Mouse (Mus musculus) megakaryocyte, embryonic 14.5 days (primary cell): Measurements from ENCODE around the gene Synj2. TPM values are rescaled to one million over a fixed set of nuclear protein-coding genes. Genes with fewer than 3 reads are reported as not detected.
"Not testable (repeated sequence)": the region's sequence is repeated elsewhere in the genome, so short reads cannot be mapped to it uniquely, and the experiment has no call there.

ENCODE experiments used
- H3K27me3 ChIP-seq: replicated peaks from 2 replicates; pipeline ENCODE3; 2012; ENCODE audit warnings: inconsistent platforms
- H3K36me3 ChIP-seq: replicated peaks from 2 replicates; pipeline ENCODE3; 2012; ENCODE audit warnings: low read length, inconsistent platforms, mixed read lengths
- H3K4me1 ChIP-seq: 2 replicates; pipeline ENCODE4 v1.6.1; 2012; ENCODE audit warnings: inconsistent platforms
- H3K4me3 ChIP-seq: replicated peaks from 2 replicates; pipeline ENCODE3; 2012; ENCODE audit warnings: moderate library complexity, mild to moderate bottlenecking, inconsistent platforms
- H3K9me3 ChIP-seq: 2 replicates; pipeline ENCODE4 v1.6.1; 2012; ENCODE audit warnings: inconsistent platforms
- FLI1 ChIP-seq: IDR thresholded peaks from 2 replicates; pipeline ENCODE4 v1.6.1; 2012; ENCODE audit warnings: low read length, inconsistent platforms, mixed read lengths
- GATA1 ChIP-seq: IDR thresholded peaks from 3 replicates; pipeline ENCODE4 v1.6.1; 2012; ENCODE audit warnings: mixed read lengths, low read length, inconsistent platforms, borderline replicate concordance
- polyA plus RNA-seq: library from polyadenylated mRNA; stranded (reverse); fragments of >175 nt; gene quantifications from 2 replicates; pipeline ENCODE4 v1.2.3, GENCODE M21; 2012; ENCODE audit warnings: low replicate concordance; ENCODE audit not compliant: insufficient read depth

Gene Synj2
- polyA plus RNA-seq, 1 experiment, result 4.1 TPM

DNA sequence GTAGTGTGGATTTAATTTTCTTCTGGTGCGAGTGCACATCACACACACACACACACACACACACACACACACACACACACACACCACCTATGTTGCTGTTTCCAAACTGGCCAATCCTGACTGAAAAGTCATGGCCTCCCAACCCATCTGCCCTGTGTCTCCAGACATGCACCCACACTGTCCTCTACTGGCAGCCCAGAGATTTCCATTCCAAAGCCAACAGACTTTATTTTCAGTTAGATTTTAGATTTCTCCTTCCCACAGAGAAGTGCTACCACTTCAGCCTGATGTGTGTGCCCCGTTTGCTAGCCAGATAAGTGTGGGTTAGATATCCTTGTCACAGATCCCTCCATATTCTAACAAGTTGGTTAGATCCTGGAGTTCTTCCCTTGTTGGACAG, 78.7 kb downstream of the Synj2 start:
- H3K4me1 ChIP-seq, result peaks cover 66% of the 10 kb centered on the region
- H3K27me3 ChIP-seq, result no peaks in the 10 kb centered on the region
- H3K4me3 ChIP-seq, result no peak overlapping the region
- H3K9me3 ChIP-seq, result no peaks in the 10 kb centered on the region
- TF ChIP-seq FLI1 (no peak), GATA1 (no peak)
- peaks cover 70% of the 10 kb centered on the region for H3K36me3 ChIP-seq

DNA sequence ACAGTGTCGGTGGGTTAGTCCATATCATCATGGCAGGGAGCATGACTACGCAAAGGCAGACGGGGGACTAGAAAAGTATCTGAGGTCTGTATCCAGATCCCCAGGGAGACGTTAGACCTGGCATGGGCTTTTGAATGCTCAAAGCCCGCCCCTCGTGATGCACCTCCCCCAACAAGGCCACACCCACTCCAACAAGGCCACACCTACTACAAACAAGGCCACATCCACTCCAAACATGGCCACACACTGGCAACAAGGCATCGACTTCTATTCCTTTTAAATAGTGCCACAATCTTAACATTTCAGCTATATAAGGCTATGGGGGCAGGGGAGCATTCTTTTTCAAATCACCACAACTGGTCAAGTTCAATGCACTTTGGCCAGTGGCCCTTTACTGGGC, 79.6 kb downstream of the Synj2 start:
- H3K9me3 ChIP-seq, result no peaks in the 10 kb centered on the region
- H3K36me3 ChIP-seq, result peaks cover 71% of the 10 kb centered on the region
- no peak overlapping the region for H3K4me3 ChIP-seq
- H3K4me1 ChIP-seq, result peaks cover 57% of the 10 kb centered on the region
- H3K27me3 ChIP-seq, result peaks cover 1% of the 10 kb centered on the region
- no peak for TF ChIP-seq FLI1
- TF ChIP-seq GATA1, result no peak

DNA sequence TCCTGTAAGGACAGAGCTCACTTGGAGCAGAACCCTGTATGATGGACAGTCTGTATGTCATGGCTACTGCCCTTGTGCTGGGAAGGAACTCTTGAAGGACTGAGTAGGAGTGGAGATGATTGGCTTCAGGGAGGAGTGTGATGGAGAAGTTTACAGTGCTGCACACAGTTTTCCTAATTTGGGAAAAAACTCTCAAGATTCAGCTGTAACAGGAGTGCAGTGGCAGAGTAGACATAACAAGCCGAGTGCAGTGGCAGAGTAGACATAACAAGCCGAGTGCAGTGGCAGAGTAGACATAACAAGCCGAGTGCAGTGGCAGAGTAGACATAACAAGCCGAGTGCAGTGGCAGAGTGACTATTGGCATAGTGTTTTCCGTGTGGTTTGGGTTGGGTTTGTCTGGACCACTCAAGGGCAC, 80.3 kb downstream of the Synj2 start:
- Histone ChIP-seq H3K4me1 (peaks cover 50% of the 10 kb centered on the region), H3K36me3 (peaks cover 75% of the 10 kb centered on the region), H3K4me3 (peak overlapping the region; percentile 7)
- not testable (repeated sequence) for H3K9me3 ChIP-seq, H3K27me3 ChIP-seq

DNA sequence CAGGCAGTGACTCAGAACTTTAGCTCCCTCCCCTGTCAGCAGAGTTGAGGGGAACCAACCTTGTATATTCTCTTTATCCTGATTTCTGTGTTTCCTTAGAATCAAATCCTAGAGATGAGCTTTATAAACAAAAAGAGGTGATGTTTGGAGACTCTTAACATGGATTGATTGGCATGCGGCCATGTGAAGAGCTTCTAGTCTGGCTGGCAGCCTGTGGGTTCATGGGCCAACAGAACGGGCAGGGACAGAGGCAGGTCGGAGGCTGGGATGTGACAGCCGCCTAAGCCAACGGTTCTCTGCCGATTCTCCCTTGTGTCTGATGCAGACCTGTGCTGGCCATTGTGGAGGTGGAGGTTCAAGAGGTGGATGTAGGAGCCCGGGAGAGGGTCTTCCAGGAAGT, 84.8 kb downstream of the Synj2 start:
- H3K36me3 ChIP-seq, result peaks cover 84% of the 10 kb centered on the region
- H3K9me3 ChIP-seq, result no peaks in the 10 kb centered on the region
- H3K4me1 ChIP-seq, result peaks cover 8% of the 10 kb centered on the region
- H3K4me3 ChIP-seq, result no peak overlapping the region
- TF ChIP-seq GATA1, result no peak
- peaks cover 3% of the 10 kb centered on the region for H3K27me3 ChIP-seq

DNA sequence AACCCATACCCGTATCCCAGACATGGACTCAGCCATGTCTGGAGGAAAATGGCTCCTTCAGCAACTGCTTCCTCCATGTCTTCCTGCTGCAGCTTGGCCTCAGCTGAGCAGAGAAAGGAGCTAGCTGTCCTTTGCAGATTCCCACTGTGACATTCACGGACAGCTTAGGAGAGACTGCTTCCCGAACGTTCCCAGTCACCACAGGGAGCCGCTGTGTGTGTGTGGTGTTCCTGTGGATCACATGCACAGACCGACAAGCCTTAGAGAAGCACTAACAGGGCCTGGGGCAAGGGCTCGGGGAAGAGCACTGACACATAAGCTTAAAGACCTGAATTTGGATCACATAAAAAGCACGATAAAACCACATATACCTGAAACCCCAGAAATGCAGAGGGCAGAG, 94.6 kb downstream of the Synj2 start:
- H3K36me3 ChIP-seq, result peaks cover 79% of the 10 kb centered on the region
- no peaks in the 10 kb centered on the region for H3K9me3 ChIP-seq

DNA sequence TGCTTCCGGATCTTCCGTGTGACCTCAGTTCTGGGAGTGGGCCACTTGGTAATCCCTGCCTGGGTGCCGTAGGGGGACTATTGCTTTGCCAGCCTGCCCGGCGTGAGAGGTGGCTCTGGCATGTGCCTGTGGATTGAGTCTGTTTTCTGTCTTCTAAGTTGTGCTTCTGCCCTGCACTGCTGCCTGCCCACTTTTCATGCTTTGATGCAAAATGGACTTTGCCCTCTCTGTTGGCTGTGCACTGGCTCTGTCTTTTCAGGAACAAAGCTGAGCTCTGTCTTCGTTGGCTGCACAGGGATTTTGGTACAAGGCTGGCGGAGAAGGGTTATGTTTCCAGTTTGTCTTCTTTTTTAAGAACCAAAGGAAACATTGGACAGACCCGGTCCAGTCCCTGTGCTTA, 95.4 kb downstream of the Synj2 start:
- Histone ChIP-seq H3K4me3 (no peak overlapping the region), H3K27me3 (peaks cover 13% of the 10 kb centered on the region), H3K9me3 (no peaks in the 10 kb centered on the region), H3K4me1 (peaks cover 21% of the 10 kb centered on the region), H3K36me3 (peaks cover 85% of the 10 kb centered on the region)
- TF ChIP-seq FLI1 (no peak), GATA1 (no peak)

More for the DNA sequence above, 94.6 kb downstream of the Synj2 start:
- TF ChIP-seq GATA1, result no peak
- TF ChIP-seq FLI1, result no peak
- H3K4me3 ChIP-seq, result no peak overlapping the region
- H3K27me3 ChIP-seq, result peaks cover 13% of the 10 kb centered on the region
- peaks cover 24% of the 10 kb centered on the region for H3K4me1 ChIP-seq

DNA sequence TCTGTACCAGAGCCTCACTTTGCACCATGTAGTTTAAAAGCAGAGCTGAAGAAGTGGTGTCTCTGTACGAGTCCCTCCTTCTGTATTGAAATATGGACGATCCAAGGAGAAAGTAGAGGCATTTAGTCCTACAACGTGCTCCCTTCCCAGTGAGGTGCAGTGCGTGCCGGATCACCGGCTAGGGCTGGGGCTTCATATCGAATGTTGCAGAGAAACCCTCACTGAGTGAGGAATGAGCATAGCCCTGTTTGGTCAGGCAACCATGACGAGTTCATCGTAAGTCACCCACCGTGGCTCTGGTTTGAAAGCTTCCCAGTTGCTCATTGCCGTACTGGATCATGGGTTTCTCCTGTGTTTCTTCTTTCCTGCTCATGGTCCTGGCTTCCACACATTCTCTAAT, 95.8 kb downstream of the Synj2 start:
- Histone ChIP-seq H3K4me3 (no peak overlapping the region), H3K9me3 (no peaks in the 10 kb centered on the region), H3K27me3 (peaks cover 11% of the 10 kb centered on the region), H3K36me3 (peaks cover 86% of the 10 kb centered on the region), H3K4me1 (peaks cover 21% of the 10 kb centered on the region)
- no peak for TF ChIP-seq GATA1
- TF ChIP-seq FLI1, result no peak

DNA sequence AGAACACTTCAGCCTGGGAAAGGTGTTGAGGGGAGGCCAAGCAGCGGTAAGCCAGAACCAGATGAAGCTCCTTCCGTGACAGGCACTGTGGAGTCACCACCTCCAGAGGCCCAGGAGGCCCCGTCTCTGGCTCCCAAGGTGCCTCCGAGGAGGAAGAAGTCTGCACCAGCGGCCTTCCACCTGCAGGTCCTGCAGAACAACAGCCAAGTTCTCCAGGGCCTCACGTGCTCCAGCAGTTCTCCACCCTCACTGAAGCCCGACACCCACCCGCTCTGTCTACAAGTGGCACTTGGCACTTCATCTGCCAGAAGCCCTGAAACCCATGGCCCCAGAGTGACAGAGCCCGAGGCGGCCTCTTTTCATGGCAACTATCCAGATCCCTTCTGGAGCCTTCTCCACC, 96.4 kb downstream of the Synj2 start:
- H3K27me3 ChIP-seq, result peaks cover 11% of the 10 kb centered on the region
- H3K36me3 ChIP-seq, result peaks cover 87% of the 10 kb centered on the region
- TF ChIP-seq FLI1, result no peak
- no peak for TF ChIP-seq GATA1
- no peaks in the 10 kb centered on the region for H3K9me3 ChIP-seq
- H3K4me1 ChIP-seq, result peaks cover 21% of the 10 kb centered on the region
- H3K4me3 ChIP-seq, result no peak overlapping the region

DNA sequence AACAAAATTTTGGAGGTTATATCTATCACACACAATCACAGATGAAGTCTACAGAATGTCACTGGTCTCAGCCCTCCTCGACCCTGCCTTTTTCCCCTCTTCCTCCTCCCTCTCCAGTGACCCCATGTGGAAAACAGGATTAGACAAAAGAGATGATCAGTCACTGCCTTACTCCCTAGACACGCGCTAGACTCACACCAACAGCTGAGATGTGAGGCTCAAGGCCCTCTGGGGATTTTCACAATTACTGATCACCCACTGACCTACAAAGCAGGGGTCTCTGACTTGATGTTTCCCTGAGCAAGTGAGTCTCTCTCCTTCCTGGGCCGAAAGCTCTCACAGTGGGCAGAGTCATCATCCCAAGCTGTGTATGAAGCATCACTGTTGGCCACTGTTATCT, 111.7 kb downstream of the Synj2 start:
- H3K9me3 ChIP-seq, result no peaks in the 10 kb centered on the region
- H3K4me3 ChIP-seq, result no peak overlapping the region
- peaks cover 56% of the 10 kb centered on the region for H3K36me3 ChIP-seq
- peaks cover 49% of the 10 kb centered on the region for H3K4me1 ChIP-seq
- H3K27me3 ChIP-seq, result no peaks in the 10 kb centered on the region
- TF ChIP-seq FLI1 (no peak), GATA1 (no peak)

DNA sequence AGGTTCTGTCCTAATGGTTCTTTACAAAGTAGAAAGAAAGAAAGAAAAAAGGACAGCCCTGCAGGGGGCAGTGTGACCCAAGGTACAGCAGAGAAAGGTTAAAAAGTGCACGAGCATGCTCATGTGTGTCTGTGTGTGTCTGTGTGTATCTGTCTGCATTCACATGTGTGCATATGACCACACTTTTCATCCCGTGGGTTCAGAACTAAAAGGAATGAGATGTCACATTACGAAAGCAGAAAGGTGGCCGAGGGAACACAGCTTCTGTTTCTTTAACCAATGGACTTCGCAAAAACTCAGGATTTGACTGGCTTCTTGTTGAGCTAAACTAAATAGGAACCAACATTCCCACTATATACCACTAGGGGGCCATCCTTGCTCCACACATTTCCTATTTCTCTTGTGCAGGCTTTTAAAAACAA, 113.9 kb downstream of the Synj2 start:
- TF ChIP-seq FLI1 (no peak), GATA1 (no peak)
- H3K9me3 ChIP-seq, result no peaks in the 10 kb centered on the region
- H3K27me3 ChIP-seq, result no peaks in the 10 kb centered on the region
- H3K36me3 ChIP-seq, result peaks cover 50% of the 10 kb centered on the region
- peak overlapping the region; percentile 84 for H3K4me3 ChIP-seq
- peaks cover 43% of the 10 kb centered on the region for H3K4me1 ChIP-seq

DNA sequence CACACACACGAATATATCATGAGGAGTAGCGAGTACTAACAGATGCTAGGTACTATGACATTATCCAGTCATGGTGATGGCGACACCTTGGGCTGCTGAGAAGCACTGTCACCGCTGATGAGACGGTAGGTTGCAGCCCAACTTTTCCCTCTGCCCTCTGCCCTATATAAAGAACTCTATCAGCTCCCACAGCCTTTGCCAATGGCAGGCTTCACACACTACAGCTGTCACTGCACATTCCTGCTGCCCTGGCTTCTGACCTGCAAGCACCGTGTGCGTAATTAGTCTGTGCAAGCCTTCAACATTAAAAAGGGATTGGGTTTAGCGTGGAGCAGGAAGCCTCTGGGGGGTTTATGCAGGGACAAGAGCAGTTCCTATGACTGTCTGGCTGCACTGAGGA, 121.7 kb downstream of the Synj2 start:
- Histone ChIP-seq H3K27me3 (no peaks in the 10 kb centered on the region), H3K9me3 (no peaks in the 10 kb centered on the region), H3K4me1 (no peaks in the 10 kb centered on the region), H3K36me3 (peaks cover 71% of the 10 kb centered on the region), H3K4me3 (no peak overlapping the region)
- TF ChIP-seq FLI1, result no peak
